Mouse (Mus musculus) ovary, postnatal 14 days (tissue): ENCODE measurements around the gene Zfhx3.

Experiments
- DNase-seq: peaks from one replicate; pipeline ENCODE4 v3.0.0; 2022; ENCODE audit warnings: low spot score

Gene Zfhx3

GRCm38 (mm10) chr8:108897347-108898100 lies 955.1 kb downstream of the Zfhx3 start:
- no peak for DNase-seq

DNA sequence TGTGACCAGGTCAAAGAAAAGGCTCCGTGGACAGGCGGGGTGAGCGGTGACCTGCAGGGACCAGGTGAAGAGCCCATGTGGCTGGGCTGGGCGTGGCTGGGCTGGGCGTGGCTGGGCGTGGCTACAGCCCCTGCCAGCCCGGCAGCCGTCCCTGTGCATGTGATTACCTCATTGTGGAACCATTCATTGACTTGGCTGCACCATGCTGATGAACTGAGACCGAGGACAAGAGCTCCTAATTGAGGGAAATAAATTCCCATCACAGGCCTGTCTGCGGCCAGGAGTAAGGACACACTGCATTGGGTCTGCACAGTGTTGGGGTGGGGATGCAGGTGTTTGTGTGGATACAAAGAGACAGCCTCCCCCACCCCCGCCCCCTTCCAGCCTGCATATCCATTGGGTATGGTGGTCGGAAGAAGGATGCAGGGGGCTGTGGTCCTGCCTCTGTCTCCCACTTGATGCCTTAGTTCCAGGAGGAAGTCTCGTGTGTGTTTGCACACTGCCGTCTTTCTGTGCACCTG lies 956.9 kb downstream of the Zfhx3 start:
- DNase-seq, result no peak

GRCm38 (mm10) chr8:108900541-108900940 lies 958.1 kb downstream of the Zfhx3 start:
- DNase-seq, result no peak

GRCm38 (mm10) chr8:108901208-108901607 lies 958.8 kb downstream of the Zfhx3 start:
- no peak for DNase-seq

- DNase-seq, result no peak
Observed at GRCm38 (mm10) chr8:108903550-108903949, 961.1 kb downstream of the Zfhx3 start.

- DNase-seq, result no peak
Observed at GRCm38 (mm10) chr8:108904288-108904971, 962.0 kb downstream of the Zfhx3 start.

- DNase-seq, result no peak
Observed at GRCm38 (mm10) chr8:108908066-108908465, 965.6 kb downstream of the Zfhx3 start.

- DNase-seq, result no peak
Observed at GRCm38 (mm10) chr8:108908540-108908939, 966.1 kb downstream of the Zfhx3 start.

DNA sequence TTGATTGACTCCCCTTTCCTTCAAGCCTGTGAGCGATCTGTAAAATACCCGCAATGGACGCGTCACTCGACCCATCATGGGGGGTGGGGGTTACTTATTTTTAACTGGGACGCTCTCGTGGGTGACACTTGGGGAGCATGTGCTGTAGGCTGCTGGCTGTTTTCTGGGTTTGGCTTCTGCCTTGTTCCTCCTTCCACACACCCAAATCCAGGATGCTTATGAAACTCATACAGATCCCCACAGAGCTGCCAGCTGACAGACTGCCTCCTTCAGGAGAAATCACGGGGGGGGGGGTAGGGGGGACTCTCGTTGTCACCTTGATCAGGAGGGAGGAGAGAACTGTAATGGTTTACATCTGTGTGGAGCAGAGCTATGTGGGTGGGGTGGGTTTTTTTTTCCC lies 966.6 kb downstream of the Zfhx3 start:
- no peak for DNase-seq

- DNase-seq, result no peak
Observed at GRCm38 (mm10) chr8:108909455-108909854, 967.0 kb downstream of the Zfhx3 start.

DNA sequence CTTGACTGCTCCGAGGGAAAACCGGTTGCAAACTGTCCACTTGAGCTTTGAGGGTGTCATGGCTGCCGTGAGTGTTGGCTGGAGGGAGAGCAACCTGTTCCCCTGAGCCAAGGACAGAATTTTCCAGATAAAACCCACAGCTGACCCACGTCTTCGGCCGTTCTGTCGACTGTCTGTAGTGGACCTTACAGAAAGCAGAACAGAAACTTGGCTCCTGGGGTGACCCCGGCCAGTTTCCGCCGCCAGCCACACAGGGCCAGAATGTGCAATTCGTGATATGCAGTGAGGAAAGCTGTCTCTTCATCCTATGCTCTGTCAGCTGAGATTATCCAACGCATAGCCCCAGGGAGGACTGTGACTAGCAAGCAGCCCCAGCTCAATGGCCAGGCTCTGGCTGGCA lies 968.4 kb downstream of the Zfhx3 start:
- no peak for DNase-seq

DNA sequence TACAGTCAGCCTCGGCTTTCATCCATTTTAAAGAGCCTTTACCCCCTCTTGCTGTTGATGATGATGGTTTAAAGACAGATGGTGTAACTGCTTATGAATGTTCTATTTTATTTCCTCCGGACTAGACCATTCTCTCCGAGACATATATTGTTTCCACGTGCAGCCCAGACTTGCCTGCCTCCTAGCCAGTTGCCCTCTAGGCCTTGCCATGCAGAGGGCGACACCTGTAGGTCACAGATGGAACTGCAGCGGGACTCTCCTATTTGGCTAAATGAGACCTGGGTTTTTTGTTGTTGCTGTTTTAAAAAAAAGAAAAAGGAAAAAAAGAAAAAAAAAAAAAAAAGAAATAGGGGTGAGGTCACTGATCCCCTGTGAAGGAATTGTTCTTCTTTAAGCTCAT lies 969.1 kb downstream of the Zfhx3 start:
- peak; percentile 91 for DNase-seq

- no peak for DNase-seq
Observed at GRCm38 (mm10) chr8:108912998-108913397, 970.6 kb downstream of the Zfhx3 start.

GRCm38 (mm10) chr8:108915425-108915824 lies 973.0 kb downstream of the Zfhx3 start:
- DNase-seq, result no peak

DNA sequence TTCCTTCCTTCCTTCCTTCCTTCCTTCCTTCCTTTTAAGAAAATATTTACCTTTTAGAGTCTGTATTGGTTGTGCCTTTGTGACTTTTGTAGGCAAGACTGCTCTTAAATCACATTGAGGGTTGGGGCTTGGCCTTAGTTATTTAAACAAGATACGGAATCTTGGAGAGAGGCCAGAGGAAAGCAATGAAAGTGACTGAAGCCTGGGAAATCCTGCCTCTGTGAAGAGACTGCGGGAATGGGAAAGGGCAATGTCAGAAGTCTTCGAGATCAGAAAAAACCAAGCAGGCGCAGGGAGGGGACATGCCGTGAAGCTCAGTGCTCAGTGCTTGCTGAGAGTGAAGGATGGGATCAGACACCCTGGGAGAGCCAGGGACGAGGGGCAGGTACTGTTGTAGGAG lies 973.4 kb downstream of the Zfhx3 start:
- DNase-seq, result no peak

GRCm38 (mm10) chr8:108920151-108920550 lies 977.7 kb downstream of the Zfhx3 start:
- no peak for DNase-seq

GRCm38 (mm10) chr8:108923161-108923560 lies 980.7 kb downstream of the Zfhx3 start:
- no peak for DNase-seq

DNA sequence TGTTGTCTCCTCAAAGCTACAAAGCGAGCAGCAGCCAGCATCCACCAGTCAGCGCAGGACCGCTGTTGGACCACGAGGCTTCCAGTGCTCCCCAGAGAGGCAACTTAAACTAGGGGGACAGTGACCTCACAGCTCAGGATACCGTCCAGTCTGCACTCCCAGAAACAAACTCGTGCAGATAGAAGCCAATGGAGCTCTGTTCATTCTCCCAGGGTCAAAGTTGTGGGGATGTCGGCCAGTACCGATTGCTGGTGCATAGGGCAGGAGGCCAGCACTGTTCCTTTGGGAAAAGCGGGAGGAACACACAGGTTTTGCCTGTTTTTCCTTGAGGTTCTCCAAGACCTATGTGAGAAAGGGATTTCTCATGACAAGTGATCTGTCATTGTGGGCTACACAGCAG lies 982.1 kb downstream of the Zfhx3 start:
- DNase-seq, result no peak

- DNase-seq, result peak; percentile 29
Observed at GRCm38 (mm10) chr8:108926106-108926505, 983.7 kb downstream of the Zfhx3 start.

GRCm38 (mm10) chr8:108930635-108931034 lies 988.2 kb downstream of the Zfhx3 start:
- DNase-seq, result no peak

GRCm38 (mm10) chr8:108931837-108932236 lies 989.4 kb downstream of the Zfhx3 start:
- no peak for DNase-seq

DNA sequence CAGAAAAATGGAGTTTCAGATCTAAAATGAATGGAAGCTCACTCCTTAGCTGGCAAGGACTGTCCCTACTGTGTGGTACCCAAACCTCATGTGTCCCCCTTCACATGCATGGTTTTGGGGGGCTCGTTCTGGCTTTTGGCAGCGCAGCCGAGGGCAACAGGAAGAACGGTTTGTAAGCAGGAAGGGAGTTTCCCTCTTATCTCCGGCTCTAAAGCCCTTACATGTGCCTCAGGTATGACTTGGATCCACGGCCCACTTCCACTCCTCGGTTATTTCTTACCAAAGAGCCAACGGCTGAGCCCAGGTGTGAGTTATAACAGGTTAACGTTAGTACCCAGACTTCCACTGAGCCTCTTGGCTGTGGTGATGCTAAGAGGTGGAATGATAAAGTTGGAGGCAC lies 990.3 kb downstream of the Zfhx3 start:
- DNase-seq, result no peak
